Mouse (Mus musculus) thymus, adult 2 months (tissue): ENCODE data around the gene Slpi.

Experiments
- CTCF ChIP-seq: fragments of 200-500 bp; IDR thresholded peaks from 2 replicates; pipeline ENCODE4 v1.5.1; 2012; ENCODE audit warnings: mild to moderate bottlenecking, control low read depth, low read length, moderate library complexity, borderline replicate concordance; ENCODE audit not compliant: control insufficient read depth, poor library complexity, insufficient read depth; ENCODE audit errors: extremely low read depth
- POLR2A ChIP-seq: fragments of 200-500 bp; IDR thresholded peaks from 2 replicates; pipeline ENCODE4 v1.6.1; 2012; ENCODE audit warnings: mild to moderate bottlenecking, low read length, control low read depth, moderate library complexity; ENCODE audit not compliant: control insufficient read depth, poor library complexity, insufficient read depth; ENCODE audit errors: extremely low read depth

- no peak for TF ChIP-seq CTCF
- no peak for TF ChIP-seq POLR2A
Measured at GRCm38 (mm10) chr2:164432541-164433191, 43.8 kb upstream of the Slpi start.
